Mouse (Mus musculus): ENCODE results near the gene Itga3. TPM values are rescaled to one million over a fixed set of nuclear protein-coding genes. Genes with fewer than 3 reads are reported as not detected.

Itga3 gene
- total and polyA plus RNA-seq, 2 experiments from 2014 or later: 12.3 to 33.2 TPM

GRCm38 (mm10) chr11:95026849-95027248 lies 49.8 kb downstream of the Itga3 start:
- Histone ChIP-seq H3K4me1 (ENCODE audit: insufficient read depth, low read length) (no peaks in the 10 kb centered on the region), H3K9ac (replicated peaks; ENCODE audit: low read length, poor library complexity, severe bottlenecking) (no peak overlapping the region), H3K9me3 (ENCODE audit: low read length) (no peaks in the 10 kb centered on the region), H3K4me3 (ENCODE audit: low read depth, low read length) (no peak overlapping the region), H3K4me2 (ENCODE audit: low read depth, low read length, poor library complexity, severe bottlenecking) (no peak overlapping the region), H3K27ac (ENCODE audit: low read depth, low read length) (no peak overlapping the region), H3K27me3 (ENCODE audit: insufficient read depth, low read length) (no peaks in the 10 kb centered on the region), H3K36me3 (ENCODE audit: insufficient read depth, low read length) (peaks cover 40% of the 10 kb centered on the region)
- 0 out of 2 replicates have a peak, but pooled peaks have one; percentile 9 for ATAC-seq (ENCODE audit: low FRiP score)
- WGBS: 80% methylated on average over 6 of the region's 6 CpGs
- no peak for DNase-seq (ENCODE audit: low spot score)
- no peak for TF ChIP-seq CTCF (IDR thresholded peaks at IDR 0.05)

- no peak for TF ChIP-seq CTCF (IDR thresholded peaks at IDR 0.05)
- DNase-seq (ENCODE audit: low spot score) (no peak), ATAC-seq (ENCODE audit: low FRiP score) (0 out of 2 replicates have a peak, but pooled peaks have one; percentile 27)
- no peaks in the 10 kb centered on the region for H3K9me3 ChIP-seq (ENCODE audit: low read length)
- H3K4me3 ChIP-seq (ENCODE audit: low read depth, low read length): no peak overlapping the region
- 73% methylated on average over 6 of the region's 6 CpGs for WGBS
- H3K36me3 ChIP-seq (ENCODE audit: insufficient read depth, low read length): peaks cover 44% of the 10 kb centered on the region
- H3K27me3 ChIP-seq (ENCODE audit: insufficient read depth, low read length): no peaks in the 10 kb centered on the region
- H3K4me1 ChIP-seq (ENCODE audit: insufficient read depth, low read length): no peaks in the 10 kb centered on the region
- no peak overlapping the region for H3K27ac ChIP-seq (ENCODE audit: low read depth, low read length)
- H3K9ac ChIP-seq (replicated peaks; ENCODE audit: low read length, poor library complexity, severe bottlenecking): no peak overlapping the region
- no peak overlapping the region for H3K4me2 ChIP-seq (ENCODE audit: low read depth, low read length, poor library complexity, severe bottlenecking)
These were observed 50.5 kb downstream of the Itga3 start for GRCm38 (mm10) chr11:95026090-95026542.

GRCm38 (mm10) chr11:95025227-95026012 lies 51.2 kb downstream of the Itga3 start:
- ATAC-seq (ENCODE audit: low FRiP score) (no peak), DNase-seq (ENCODE audit: low spot score) (no peak)
- Histone ChIP-seq H3K27me3 (ENCODE audit: insufficient read depth, low read length) (no peaks in the 10 kb centered on the region), H3K27ac (ENCODE audit: low read depth, low read length) (no peak overlapping the region), H3K4me1 (ENCODE audit: insufficient read depth, low read length) (no peaks in the 10 kb centered on the region), H3K9me3 (ENCODE audit: low read length) (no peaks in the 10 kb centered on the region), H3K36me3 (ENCODE audit: insufficient read depth, low read length) (peaks cover 49% of the 10 kb centered on the region), H3K4me3 (ENCODE audit: low read depth, low read length) (no peak overlapping the region), H3K9ac (replicated peaks; ENCODE audit: low read length, poor library complexity, severe bottlenecking) (no peak overlapping the region), H3K4me2 (ENCODE audit: low read depth, low read length, poor library complexity, severe bottlenecking) (no peak overlapping the region)
- WGBS: 85% methylated on average over 11 of the region's 11 CpGs
- TF ChIP-seq CTCF (IDR thresholded peaks at IDR 0.05): no peak

- 69% methylated on average over 29 of the region's 29 CpGs for WGBS
- H3K4me2 ChIP-seq (ENCODE audit: low read depth, low read length, poor library complexity, severe bottlenecking): no peak overlapping the region
- no peak overlapping the region for H3K4me3 ChIP-seq (ENCODE audit: low read depth, low read length)
- H3K27me3 ChIP-seq (ENCODE audit: insufficient read depth, low read length): no peaks in the 10 kb centered on the region
- no peaks in the 10 kb centered on the region for H3K4me1 ChIP-seq (ENCODE audit: insufficient read depth, low read length)
- peak; percentile 84 for DNase-seq (ENCODE audit: low spot score)
- H3K36me3 ChIP-seq (ENCODE audit: insufficient read depth, low read length): peaks cover 54% of the 10 kb centered on the region
- no peak overlapping the region for H3K27ac ChIP-seq (ENCODE audit: low read depth, low read length)
- no peak for TF ChIP-seq CTCF (IDR thresholded peaks at IDR 0.05)
- no peak for ATAC-seq (ENCODE audit: low FRiP score)
- H3K9ac ChIP-seq (replicated peaks; ENCODE audit: low read length, poor library complexity, severe bottlenecking): no peak overlapping the region
- H3K9me3 ChIP-seq (ENCODE audit: low read length): no peaks in the 10 kb centered on the region
These were observed 52.0 kb downstream of the Itga3 start for GRCm38 (mm10) chr11:95024439-95025184.

- DNase-seq (ENCODE audit: low spot score) (no peak), ATAC-seq (ENCODE audit: low FRiP score) (no peak)
- Histone ChIP-seq H3K36me3 (ENCODE audit: insufficient read depth, low read length) (peaks cover 63% of the 10 kb centered on the region), H3K4me3 (ENCODE audit: low read depth, low read length) (no peak overlapping the region), H3K4me1 (ENCODE audit: insufficient read depth, low read length) (no peaks in the 10 kb centered on the region), H3K4me2 (ENCODE audit: low read depth, low read length, poor library complexity, severe bottlenecking) (no peak overlapping the region), H3K9ac (replicated peaks; ENCODE audit: low read length, poor library complexity, severe bottlenecking) (no peak overlapping the region), H3K9me3 (ENCODE audit: low read length) (no peaks in the 10 kb centered on the region), H3K27me3 (ENCODE audit: insufficient read depth, low read length) (no peaks in the 10 kb centered on the region), H3K27ac (ENCODE audit: low read depth, low read length) (no peak overlapping the region)
- 97% methylated on average over 9 of the region's 9 CpGs for WGBS
- no peak; the same call in 1 of the 2 replicates for TF ChIP-seq CTCF (IDR thresholded peaks at IDR 0.05)
These were observed 53.1 kb downstream of the Itga3 start for GRCm38 (mm10) chr11:95023481-95023880.
